Mouse (Mus musculus) megakaryocyte, embryonic 14.5 days (primary cell): ENCODE measurements around the gene Ube2e1. TPM values are rescaled to one million over a fixed set of nuclear protein-coding genes. Genes with fewer than 3 reads are reported as not detected.
A peak's percentile ranks its signal among the peaks of the same experiment; 100 is the strongest.
"Not testable (repeated sequence)": the region's sequence is repeated elsewhere in the genome, so short reads cannot be mapped to it uniquely, and the experiment has no call there.

ENCODE experiments used
- H3K27me3 ChIP-seq: replicated peaks from 2 replicates; pipeline ENCODE3; 2012; ENCODE audit warnings: inconsistent platforms
- H3K36me3 ChIP-seq: replicated peaks from 2 replicates; pipeline ENCODE3; 2012; ENCODE audit warnings: low read length, inconsistent platforms, mixed read lengths
- H3K4me1 ChIP-seq: 2 replicates; pipeline ENCODE4 v1.6.1; 2012; ENCODE audit warnings: inconsistent platforms
- H3K4me3 ChIP-seq: replicated peaks from 2 replicates; pipeline ENCODE3; 2012; ENCODE audit warnings: moderate library complexity, mild to moderate bottlenecking, inconsistent platforms
- H3K9me3 ChIP-seq: 2 replicates; pipeline ENCODE4 v1.6.1; 2012; ENCODE audit warnings: inconsistent platforms
- FLI1 ChIP-seq: IDR thresholded peaks from 2 replicates; pipeline ENCODE4 v1.6.1; 2012; ENCODE audit warnings: low read length, inconsistent platforms, mixed read lengths
- GATA1 ChIP-seq: IDR thresholded peaks from 3 replicates; pipeline ENCODE4 v1.6.1; 2012; ENCODE audit warnings: mixed read lengths, low read length, inconsistent platforms, borderline replicate concordance
- polyA plus RNA-seq: library from polyadenylated mRNA; stranded (reverse); fragments of >175 nt; gene quantifications from 2 replicates; pipeline ENCODE4 v1.2.3, GENCODE M21; 2012; ENCODE audit warnings: low replicate concordance; ENCODE audit not compliant: insufficient read depth

The Ube2e1 gene
- polyA plus RNA-seq, 1 experiment, result 51.6 TPM

DNA sequence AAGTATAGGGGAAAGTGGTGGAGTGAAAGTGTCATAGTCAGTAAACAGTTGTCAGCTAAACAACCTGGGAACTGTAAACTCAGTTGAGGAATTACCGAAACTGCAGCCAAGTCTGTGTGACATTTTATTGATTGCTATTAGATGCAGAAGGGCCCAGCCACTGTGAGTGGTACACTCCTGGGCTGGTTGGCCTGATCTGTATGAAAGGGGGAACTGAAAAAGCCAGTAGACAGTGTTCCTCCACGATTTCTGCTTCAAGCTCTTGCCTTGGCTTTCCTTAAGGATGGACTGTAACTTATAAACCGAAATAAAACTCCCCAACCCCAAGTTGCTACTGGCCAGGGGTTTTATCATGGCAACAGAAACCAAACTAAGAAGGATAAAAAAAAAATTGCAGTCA lies 39.1 kb downstream of the Ube2e1 start:
- TF ChIP-seq FLI1 (no peak), GATA1 (no peak)
- H3K4me1 ChIP-seq, result peaks cover 55% of the 10 kb centered on the region
- no peaks in the 10 kb centered on the region for H3K27me3 ChIP-seq
- H3K4me3 ChIP-seq, result no peak overlapping the region
- no peaks in the 10 kb centered on the region for H3K9me3 ChIP-seq
- H3K36me3 ChIP-seq, result peaks cover 17% of the 10 kb centered on the region

- H3K4me1 ChIP-seq, result peaks cover 55% of the 10 kb centered on the region
- H3K36me3 ChIP-seq, result peaks cover 21% of the 10 kb centered on the region
- no peak overlapping the region for H3K4me3 ChIP-seq
Observed at GRCm38 (mm10) chr14:18292111-18292510, 39.5 kb downstream of the Ube2e1 start.

DNA sequence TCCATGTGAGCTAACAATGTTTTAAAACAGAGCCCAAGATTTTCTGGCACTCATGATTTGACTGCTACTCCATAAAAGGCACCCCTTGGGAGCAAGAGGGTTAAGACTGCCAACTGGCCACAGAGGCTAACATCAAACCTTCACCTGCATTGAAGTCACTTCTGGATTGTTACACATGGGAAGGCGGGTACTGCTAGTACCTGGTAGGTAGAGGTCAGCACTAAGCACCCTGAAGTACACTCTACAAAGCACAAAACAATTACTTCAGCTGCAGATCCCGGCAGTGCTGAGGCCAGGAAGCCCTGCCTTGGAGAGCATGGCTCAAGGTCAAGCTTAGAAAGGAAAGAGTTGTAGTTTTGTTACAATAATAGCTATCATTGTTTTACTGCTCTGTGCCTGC lies 44.3 kb downstream of the Ube2e1 start:
- peaks cover 41% of the 10 kb centered on the region for H3K4me1 ChIP-seq

More at GRCm38 (mm10) chr14:18292111-18292510, 39.5 kb downstream of the Ube2e1 start:
- Histone ChIP-seq H3K9me3 (no peaks in the 10 kb centered on the region), H3K27me3 (no peaks in the 10 kb centered on the region)
- TF ChIP-seq FLI1 (no peak), GATA1 (no peak)

GRCm38 (mm10) chr14:18286441-18286840 lies 45.2 kb downstream of the Ube2e1 start:
- H3K9me3 ChIP-seq, result no peaks in the 10 kb centered on the region
- H3K36me3 ChIP-seq, result peaks cover 58% of the 10 kb centered on the region
- peaks cover 32% of the 10 kb centered on the region for H3K4me1 ChIP-seq
- H3K27me3 ChIP-seq, result no peaks in the 10 kb centered on the region
- TF ChIP-seq GATA1, result no peak
- no peak overlapping the region for H3K4me3 ChIP-seq

More for the DNA sequence above, 44.3 kb downstream of the Ube2e1 start:
- no peaks in the 10 kb centered on the region for H3K27me3 ChIP-seq
- TF ChIP-seq FLI1 (no peak), GATA1 (no peak)
- no peak overlapping the region for H3K4me3 ChIP-seq
- H3K36me3 ChIP-seq, result peaks cover 49% of the 10 kb centered on the region
- no peaks in the 10 kb centered on the region for H3K9me3 ChIP-seq

GRCm38 (mm10) chr14:18285476-18285875 lies 46.2 kb downstream of the Ube2e1 start:
- no peak for TF ChIP-seq FLI1

DNA sequence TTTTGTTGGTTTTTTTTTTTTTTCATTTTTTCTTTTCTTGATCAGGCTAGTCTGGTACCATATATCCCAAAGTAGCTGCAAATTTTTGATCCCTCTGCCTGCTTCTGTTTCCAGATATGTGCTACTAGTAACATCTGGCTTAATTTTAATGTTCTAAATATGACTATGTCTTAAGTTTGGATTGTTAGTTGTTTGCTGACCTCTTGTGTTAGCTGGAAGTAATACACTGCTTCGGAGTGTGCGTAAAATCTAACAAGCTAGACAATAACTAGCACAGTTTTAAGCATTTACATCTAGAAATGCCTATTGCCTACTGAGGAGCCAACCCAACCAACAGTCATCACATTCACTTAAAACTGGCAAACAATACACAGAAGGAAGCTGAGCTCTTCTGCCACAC lies 47.1 kb downstream of the Ube2e1 start:
- Histone ChIP-seq H3K4me3 (no peak overlapping the region), H3K36me3 (peaks cover 69% of the 10 kb centered on the region), H3K27me3 (no peaks in the 10 kb centered on the region), H3K4me1 (peaks cover 24% of the 10 kb centered on the region), H3K9me3 (no peaks in the 10 kb centered on the region)
- TF ChIP-seq FLI1 (no peak), GATA1 (no peak)

More at GRCm38 (mm10) chr14:18285476-18285875, 46.2 kb downstream of the Ube2e1 start:
- Histone ChIP-seq H3K36me3 (peaks cover 64% of the 10 kb centered on the region), H3K4me3 (no peak overlapping the region), H3K27me3 (no peaks in the 10 kb centered on the region), H3K9me3 (no peaks in the 10 kb centered on the region), H3K4me1 (peaks cover 31% of the 10 kb centered on the region)

- H3K9me3 ChIP-seq, result no peaks in the 10 kb centered on the region
- no peaks in the 10 kb centered on the region for H3K27me3 ChIP-seq
- H3K4me1 ChIP-seq, result peaks cover under 1% of the 10 kb centered on the region; the same call in 1 of the 2 replicates
- H3K4me3 ChIP-seq, result no peak overlapping the region
- H3K36me3 ChIP-seq, result peaks cover 87% of the 10 kb centered on the region
- TF ChIP-seq FLI1, result no peak
- no peak for TF ChIP-seq GATA1
Observed at GRCm38 (mm10) chr14:18280375-18280774, 51.3 kb downstream of the Ube2e1 start.

- no peak for TF ChIP-seq FLI1
- no peak for TF ChIP-seq GATA1
- Histone ChIP-seq H3K4me1 (peaks cover 9% of the 10 kb centered on the region), H3K9me3 (no peaks in the 10 kb centered on the region), H3K36me3 (peaks cover 48% of the 10 kb centered on the region), H3K4me3 (no peak overlapping the region), H3K27me3 (no peaks in the 10 kb centered on the region)
Observed at GRCm38 (mm10) chr14:18274526-18274925, 57.1 kb downstream of the Ube2e1 start.

GRCm38 (mm10) chr14:18271666-18272065 lies 60.0 kb downstream of the Ube2e1 start:
- H3K4me1 ChIP-seq, result peaks cover 9% of the 10 kb centered on the region
- TF ChIP-seq GATA1 (no peak), FLI1 (no peak)
- peak overlapping the region; percentile 96 for H3K4me3 ChIP-seq
- peaks cover 45% of the 10 kb centered on the region for H3K36me3 ChIP-seq
- H3K9me3 ChIP-seq, result no peaks in the 10 kb centered on the region
- no peaks in the 10 kb centered on the region for H3K27me3 ChIP-seq

DNA sequence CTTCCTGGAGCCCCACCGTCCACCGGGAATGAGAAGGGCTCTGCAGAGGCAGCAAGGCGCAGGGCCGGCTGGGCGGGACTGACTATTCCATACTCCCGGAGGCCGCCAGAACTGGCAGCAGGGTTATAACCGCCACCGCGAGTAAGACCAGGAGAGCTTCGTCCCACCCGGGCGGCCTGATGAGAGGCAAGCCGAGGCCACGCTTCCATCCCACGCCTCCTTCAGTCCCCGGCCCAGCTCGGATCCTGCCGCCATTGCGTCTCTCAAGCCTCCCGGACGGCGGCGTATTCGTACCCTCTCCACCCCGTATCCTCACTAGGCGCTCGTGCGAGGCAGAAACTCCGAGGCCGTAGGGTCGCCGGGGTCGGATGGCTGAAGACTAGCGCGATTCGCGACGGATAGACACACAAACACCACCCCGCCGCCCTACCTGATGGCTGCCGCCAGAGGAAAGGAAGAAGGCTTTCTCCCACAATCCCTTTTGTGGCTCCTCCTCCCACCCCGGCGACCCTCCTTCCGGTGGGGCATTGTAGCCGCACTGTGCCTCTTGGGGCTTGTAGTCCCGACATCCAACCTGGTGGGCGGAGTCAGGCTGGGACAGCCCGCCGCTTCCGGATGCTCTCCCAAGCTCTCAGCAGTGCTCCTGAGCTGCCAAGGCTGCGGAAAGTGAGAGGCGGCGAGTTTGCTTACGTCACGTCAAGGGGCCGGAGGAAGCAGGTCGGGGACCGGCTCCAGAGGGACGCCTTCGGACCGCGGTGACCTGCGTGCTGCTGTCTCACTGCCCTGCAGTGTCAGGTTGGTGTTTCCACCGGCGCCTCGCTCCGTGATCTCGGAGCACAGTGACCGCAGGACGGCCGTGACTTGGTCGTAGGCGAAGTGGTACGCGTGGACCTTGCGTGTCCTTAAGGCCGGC lies 60.9 kb downstream of the Ube2e1 start, which contains the start of the genes Nkiras1 and Rpl15:
TSS of gene Nkiras1 (plus strand) at position 608 of the 913 bp plus-strand sequence.
TSS of gene Rpl15 (minus strand) at position 863 of the 913 bp plus-strand sequence.
- Histone ChIP-seq H3K27me3 (no peaks in the 10 kb centered on the region), H3K4me3 (peak within 1 kb of the TSS; percentile 96), H3K4me1 (peaks cover 9% of the 10 kb centered on the region), H3K36me3 (peaks cover 42% of the 10 kb centered on the region), H3K9me3 (no peaks in the 10 kb centered on the region)
- TF ChIP-seq FLI1 (peak; percentile 84), GATA1 (no peak)

GRCm38 (mm10) chr14:18269947-18270528 lies 61.6 kb downstream of the Ube2e1 start:
- not testable (repeated sequence) for H3K27me3 ChIP-seq, H3K9me3 ChIP-seq, H3K4me1 ChIP-seq
- Histone ChIP-seq H3K36me3 (peaks cover 41% of the 10 kb centered on the region), H3K4me3 (peak overlapping the region; percentile 96)
